Mouse (Mus musculus) intestine, embryonic 16.5 days (tissue): ENCODE measurements around the gene Skap2. TPM values are rescaled to one million over a fixed set of nuclear protein-coding genes. Genes with fewer than 3 reads are reported as not detected.

Experiments used
- ATAC-seq: fragments of 200-750 bp; cut with Nextera tagmentation; 2 replicates; pipeline ENCODE4 v1.8.0; 2017; ENCODE audit warnings: moderate TSS enrichment, moderate library complexity
- H3K27ac ChIP-seq: fragments of 300-500 bp; sonication (generic); 2 replicates; pipeline ENCODE4 v1.5.1; 2014; ENCODE audit warnings: mild to moderate bottlenecking, low read length
- H3K27me3 ChIP-seq: fragments of 300-500 bp; sonication (generic); replicated peaks from 2 replicates; pipeline ENCODE4 v1.6.1; 2014; ENCODE audit warnings: low read length, control low read depth, mixed read lengths; ENCODE audit not compliant: control insufficient read depth, insufficient read depth
- H3K36me3 ChIP-seq: fragments of 300-500 bp; sonication (generic); 2 replicates; pipeline ENCODE4 v1.6.1; 2014; ENCODE audit warnings: low read length, control low read depth; ENCODE audit not compliant: control insufficient read depth, insufficient read depth
- H3K4me1 ChIP-seq: fragments of 300-500 bp; sonication (generic); 2 replicates; pipeline ENCODE4 v1.6.1; 2014; ENCODE audit warnings: low read length, control low read depth, mixed read lengths; ENCODE audit not compliant: control insufficient read depth, insufficient read depth
- H3K4me2 ChIP-seq: fragments of 300-500 bp; sonication (generic); 2 replicates; pipeline ENCODE4 v1.6.1; 2014; ENCODE audit warnings: low read depth, low read length, control low read depth
- H3K4me3 ChIP-seq: fragments of 300-500 bp; sonication (generic); 2 replicates; pipeline ENCODE4 v1.5.1; 2014; ENCODE audit warnings: mild to moderate bottlenecking, low read length
- H3K9ac ChIP-seq: fragments of 300-500 bp; sonication (generic); 2 replicates; pipeline ENCODE4 v1.6.1; 2014; ENCODE audit warnings: low read depth, low read length
- H3K9me3 ChIP-seq: fragments of 300-500 bp; sonication (generic); 2 replicates; pipeline ENCODE4 v1.6.1; 2016; ENCODE audit warnings: low read length, control low read depth; ENCODE audit not compliant: control insufficient read depth
- WGBS: fragments of 180-500 bp; shearing (Covaris S2); extraction: QIAGEN DNeasy Blood & Tissue Kit; methylation state at CpG from one replicate; pipeline ENCODE4 v1.1.7; 2014; 5-methylcytosine and 5-hydroxymethylcytosine counted together
- polyA plus RNA-seq: library from polyadenylated mRNA; unstranded; fragments of >200 nt; fragmentation: Nextera tagmentation; extraction: Ambion mirVana; gene quantifications from 2 replicates; pipeline ENCODE4 v1.2.1, GENCODE M21; 2015

The Skap2 gene
- polyA plus RNA-seq, 1 experiment from 2014 or later = 42.9 TPM

- H3K27me3 ChIP-seq = no peaks in the 10 kb centered on the region
- ATAC-seq = no peak
- H3K4me3 ChIP-seq = no peak overlapping the region
- H3K4me1 ChIP-seq = peaks cover 7% of the 10 kb centered on the region; the same call in 1 of the 2 replicates
- no peak overlapping the region for H3K27ac ChIP-seq
- no peak overlapping the region for H3K9ac ChIP-seq
- no peak overlapping the region for H3K4me2 ChIP-seq
- no peaks in the 10 kb centered on the region for H3K36me3 ChIP-seq
- H3K9me3 ChIP-seq = no peaks in the 10 kb centered on the region
These were observed 103.9 kb downstream of the Skap2 start for GRCm38 (mm10) chr6:51908495-51908894.

GRCm38 (mm10) chr6:51905659-51906058, 106.7 kb downstream of the Skap2 start:
- Histone ChIP-seq H3K4me2 (no peak overlapping the region), H3K9ac (no peak overlapping the region), H3K9me3 (no peaks in the 10 kb centered on the region), H3K27ac (peak overlapping the region; percentile 69), H3K4me3 (no peak overlapping the region), H3K4me1 (peaks cover 7% of the 10 kb centered on the region; the same call in 1 of the 2 replicates), H3K36me3 (no peaks in the 10 kb centered on the region), H3K27me3 (no peaks in the 10 kb centered on the region)
- ATAC-seq = peak; percentile 58
- 40% methylated on average over 4 of the region's 4 CpGs for WGBS

DNA sequence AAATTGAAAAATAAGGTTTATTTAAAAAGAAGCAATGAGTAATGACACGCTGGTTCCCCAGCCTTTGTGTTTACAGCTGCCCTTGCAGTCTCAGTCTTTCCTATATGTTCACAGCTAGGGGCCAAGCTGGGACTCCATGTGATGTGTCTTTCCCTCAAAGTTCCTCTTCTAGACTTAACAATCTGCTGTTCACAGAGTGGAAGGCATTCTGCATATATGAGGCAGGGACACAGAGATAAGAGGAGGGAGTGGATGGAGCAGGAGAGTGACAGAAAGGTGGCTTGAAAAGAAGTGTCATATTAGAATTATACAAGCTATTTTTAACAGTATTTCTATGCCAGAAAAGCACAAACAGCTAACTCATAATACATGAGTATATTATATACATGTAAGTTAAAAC, 110.8 kb downstream of the Skap2 start:
- no peak for ATAC-seq
- Histone ChIP-seq H3K4me3 (no peak overlapping the region), H3K36me3 (no peaks in the 10 kb centered on the region; the same call in 1 of the 2 replicates), H3K27me3 (no peaks in the 10 kb centered on the region), H3K4me2 (no peak overlapping the region), H3K9me3 (no peaks in the 10 kb centered on the region), H3K27ac (no peak overlapping the region), H3K9ac (no peak overlapping the region), H3K4me1 (peaks cover 14% of the 10 kb centered on the region; the same call in 1 of the 2 replicates)
- WGBS = 69% methylated on average over 1 of the region's 1 CpGs

- Histone ChIP-seq H3K9me3 (no peaks in the 10 kb centered on the region), H3K4me3 (no peak overlapping the region), H3K4me2 (no peak overlapping the region), H3K36me3 (no peaks in the 10 kb centered on the region; the same call in 1 of the 2 replicates), H3K9ac (no peak overlapping the region), H3K4me1 (peaks cover 7% of the 10 kb centered on the region; the same call in 1 of the 2 replicates), H3K27me3 (no peaks in the 10 kb centered on the region), H3K27ac (no peak overlapping the region)
- WGBS = 59% methylated on average over 8 of the region's 8 CpGs
- no peak for ATAC-seq
These were observed 113.9 kb downstream of the Skap2 start for GRCm38 (mm10) chr6:51898318-51898994.

DNA sequence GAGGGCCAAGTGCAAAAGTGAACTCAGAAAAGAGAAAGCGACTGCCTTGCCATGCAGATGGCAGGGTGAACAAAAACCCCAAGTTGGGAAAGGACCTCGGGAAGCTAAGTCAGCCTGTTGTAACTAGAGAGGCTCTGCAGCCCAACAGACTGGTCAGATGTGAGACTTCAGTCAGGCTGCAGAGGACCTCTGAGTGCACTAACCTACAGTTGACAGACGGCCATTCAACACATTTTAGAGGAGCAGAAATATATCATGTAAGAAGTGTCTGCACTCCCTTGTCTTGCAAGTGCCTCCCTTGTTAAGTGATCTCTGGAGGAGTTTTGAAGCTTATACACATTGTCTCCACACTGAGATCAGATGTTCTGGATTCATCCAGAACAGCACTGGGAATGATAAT, 116.6 kb downstream of the Skap2 start:
- no peak overlapping the region for H3K9ac ChIP-seq
- H3K4me2 ChIP-seq = no peak overlapping the region
- H3K36me3 ChIP-seq = no peaks in the 10 kb centered on the region; the same call in 1 of the 2 replicates
- H3K4me1 ChIP-seq = peaks cover 7% of the 10 kb centered on the region; the same call in 1 of the 2 replicates
- 76% methylated on average over 3 of the region's 3 CpGs for WGBS
- no peak overlapping the region for H3K27ac ChIP-seq
- no peak overlapping the region for H3K4me3 ChIP-seq
- no peaks in the 10 kb centered on the region for H3K9me3 ChIP-seq
- ATAC-seq = no peak
- H3K27me3 ChIP-seq = no peaks in the 10 kb centered on the region

DNA sequence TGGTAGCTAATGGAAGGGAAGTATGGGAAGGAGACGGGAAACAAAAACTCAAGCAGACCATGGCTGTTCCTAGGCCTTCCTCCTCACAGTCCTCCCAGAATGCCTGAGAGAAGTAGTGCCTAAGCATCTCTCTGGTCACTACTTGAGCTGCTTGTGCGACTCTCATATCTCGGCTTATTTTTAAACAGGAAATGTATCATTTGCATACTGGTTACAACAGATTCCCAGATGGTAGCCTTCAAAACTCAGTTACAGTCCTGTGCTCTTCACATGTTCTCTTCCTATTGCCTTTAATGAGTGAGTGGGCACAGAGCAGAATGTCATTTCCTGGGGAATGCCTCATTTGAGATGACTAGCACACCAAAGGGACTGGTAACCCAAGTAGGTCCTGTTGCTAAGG, 117.6 kb downstream of the Skap2 start:
- ATAC-seq = no peak
- Histone ChIP-seq H3K27me3 (no peaks in the 10 kb centered on the region), H3K36me3 (no peaks in the 10 kb centered on the region; the same call in 1 of the 2 replicates), H3K4me2 (no peak overlapping the region), H3K9ac (no peak overlapping the region), H3K4me3 (no peak overlapping the region), H3K4me1 (peaks cover 11% of the 10 kb centered on the region; the same call in 1 of the 2 replicates), H3K9me3 (no peaks in the 10 kb centered on the region), H3K27ac (no peak overlapping the region)
- 65% methylated on average over 3 of the region's 3 CpGs for WGBS

DNA sequence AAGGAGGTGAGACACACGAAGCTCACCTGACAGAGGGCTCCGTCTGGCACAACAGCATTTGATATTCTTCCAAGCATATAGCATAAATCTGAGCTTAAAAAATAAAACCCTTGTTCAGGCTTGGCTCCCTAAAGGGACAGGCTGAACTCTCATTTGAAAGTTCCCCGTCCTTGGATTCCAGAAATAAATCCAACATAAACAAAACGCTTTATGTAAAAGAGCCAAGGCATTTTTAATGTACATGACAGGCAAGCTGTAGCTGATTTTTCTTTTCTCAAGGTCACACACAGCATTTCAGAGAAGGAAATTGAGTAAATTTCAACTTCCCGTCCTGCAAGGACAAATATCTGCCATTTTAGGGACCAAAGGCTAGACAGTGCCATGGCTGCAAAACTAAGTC, 122.0 kb downstream of the Skap2 start:
- H3K27me3 ChIP-seq = no peaks in the 10 kb centered on the region
- H3K4me3 ChIP-seq = no peak overlapping the region
- H3K4me2 ChIP-seq = no peak overlapping the region
- no peak overlapping the region for H3K9ac ChIP-seq
- peaks cover 15% of the 10 kb centered on the region; the same call in 1 of the 2 replicates for H3K4me1 ChIP-seq
- WGBS = 52% methylated on average over 5 of the region's 5 CpGs
- no peaks in the 10 kb centered on the region for H3K36me3 ChIP-seq
- H3K9me3 ChIP-seq = no peaks in the 10 kb centered on the region
- peak overlapping the region; percentile 59; the same call in 1 of the 2 replicates for H3K27ac ChIP-seq
- ATAC-seq = no peak

DNA sequence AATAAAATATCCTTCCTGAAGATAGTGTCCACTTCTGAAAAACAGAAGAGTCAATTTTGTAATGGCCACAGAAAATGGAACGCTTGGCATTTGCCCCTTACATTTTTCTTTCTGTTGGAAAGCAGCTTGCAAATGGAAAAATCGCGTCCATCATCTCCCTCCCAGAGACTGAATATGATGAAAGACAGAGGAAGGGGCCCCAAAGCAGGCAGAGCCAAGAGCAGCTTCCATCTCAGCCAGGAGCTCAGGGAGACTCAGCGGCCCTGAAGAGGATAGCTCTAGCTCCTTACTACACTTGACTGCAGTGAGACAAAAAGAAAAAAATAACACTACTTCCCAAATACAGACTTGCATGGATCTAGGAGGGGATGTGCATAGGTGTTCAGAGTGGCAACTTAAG, 122.5 kb downstream of the Skap2 start:
- no peaks in the 10 kb centered on the region for H3K9me3 ChIP-seq
- H3K27me3 ChIP-seq = no peaks in the 10 kb centered on the region
- H3K4me3 ChIP-seq = no peak overlapping the region
- H3K27ac ChIP-seq = no peak overlapping the region
- H3K9ac ChIP-seq = no peak overlapping the region
- H3K36me3 ChIP-seq = no peaks in the 10 kb centered on the region
- H3K4me1 ChIP-seq = peaks cover 15% of the 10 kb centered on the region; the same call in 1 of the 2 replicates
- WGBS = 55% methylated on average over 4 of the region's 4 CpGs
- H3K4me2 ChIP-seq = no peak overlapping the region
- ATAC-seq = no peak

DNA sequence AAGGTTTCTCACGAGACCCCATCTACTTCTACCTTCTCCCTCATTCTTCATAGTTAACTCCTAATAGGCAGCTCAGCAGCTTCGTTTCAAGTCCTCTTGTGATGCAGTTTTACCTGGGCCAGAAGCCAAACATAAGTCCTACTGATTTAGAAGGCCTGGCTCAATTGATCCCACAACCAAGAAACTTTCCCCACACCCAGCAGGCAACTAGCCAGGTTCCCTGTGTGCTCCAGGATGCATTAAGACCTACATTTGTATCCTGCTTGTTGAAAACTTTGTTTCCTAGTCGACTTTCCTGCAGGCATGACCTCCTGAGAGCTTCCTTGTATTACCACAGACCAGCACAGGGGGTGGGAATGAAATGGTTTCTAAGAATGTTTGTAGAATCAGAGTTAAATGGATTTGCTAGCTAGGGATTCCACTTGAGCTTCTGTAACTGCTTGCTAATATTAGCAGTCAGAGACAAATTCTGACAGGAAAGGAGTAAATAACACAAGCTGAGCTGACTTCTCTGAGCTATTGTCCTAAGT, 125.4 kb downstream of the Skap2 start:
- Histone ChIP-seq H3K27ac (peak overlapping the region; percentile 41; the same call in 1 of the 2 replicates), H3K9me3 (no peaks in the 10 kb centered on the region)
- WGBS = 34% methylated on average over 3 of the region's 3 CpGs

More for the DNA sequence above, 125.4 kb downstream of the Skap2 start:
- Histone ChIP-seq H3K27me3 (no peaks in the 10 kb centered on the region), H3K36me3 (no peaks in the 10 kb centered on the region), H3K9ac (no peak overlapping the region), H3K4me2 (no peak overlapping the region), H3K4me3 (no peak overlapping the region), H3K4me1 (peaks cover 15% of the 10 kb centered on the region; the same call in 1 of the 2 replicates)
- peak; percentile 26; the same call in 1 of the 2 replicates for ATAC-seq
